In genomic region chr7:130264616-130265318, GRCm38 (mm10) we compare ENCODE assay signal across 8 mouse cellular contexts.
A peak's percentile ranks its signal among the peaks of the same experiment; 100 is the strongest.
DNase-seq lines count a peak whose midpoint lies in the region; ATAC-seq lines count a peak whose summit lies in the region.

No protein-coding gene starts in this region.

- H3K27me3 ChIP-seq in heart, embryonic 12.5 days (replicated peaks): 0 out of 2 replicates have a peak, but pooled peaks cover 7% of the 10 kb centered on the region

- peak overlapping the region; percentile 88 for H3K9ac ChIP-seq in heart, embryonic 12.5 days

- under 1% methylated on average over 41 of the region's 41 CpGs for WGBS in heart, embryonic 12.5 days

- peak overlapping the region; percentile 98 for H3K4me2 ChIP-seq in heart, embryonic 12.5 days

- H3K4me3 ChIP-seq in heart, embryonic 12.5 days: peak overlapping the region; percentile 86

- peaks cover 38% of the 10 kb centered on the region for H3K4me1 ChIP-seq in heart, embryonic 12.5 days (replicated peaks)

- no peak for ATAC-seq in heart, embryonic 12.5 days (ENCODE audit: insufficient number of reproducible peaks, low FRiP score)

- no peaks in the 10 kb centered on the region for H3K36me3 ChIP-seq in heart, embryonic 12.5 days

- no peaks in the 10 kb centered on the region for H3K9me3 ChIP-seq in heart, embryonic 12.5 days (replicated peaks)

- DNase-seq in cerebellum, postnatal 10 days: peak; percentile 58 to 66
- no peak for DNase-seq in cerebellum, adult 9-10 months
- DNase-seq in cerebellum, postnatal 4 days (ENCODE audit: low spot score in 2 of 2): peak; percentile 43 to 52
- DNase-seq in kidney, postnatal 10 days: peak; percentile 84
- peak; percentile 79 to 82 for DNase-seq in lung, adult 18-20 months
- peak; percentile 75 for DNase-seq in ovary, adult 18-20 months (ENCODE audit: low spot score)
- no peak for DNase-seq in B cell, adult 2 months

- peak overlapping the region; percentile 83 for H3K27ac ChIP-seq in heart, embryonic 12.5 days (ENCODE audit: poor library complexity, severe bottlenecking)

Comparison
In these comparisons a context has a peak if more than half of its experiments do, and no peak if none do; other contexts are left out.
1. DNase-seq: peak in cerebellum, postnatal 10 days (2 of 2), cerebellum, postnatal 4 days (2 of 2), kidney, postnatal 10 days (single experiment), lung, adult 18-20 months (2 of 2) and ovary, adult 18-20 months (single experiment); none in cerebellum, adult 9-10 months (single experiment) and B cell, adult 2 months (0 of 2).